Mouse (Mus musculus) midbrain, postnatal 0 days (tissue): ENCODE data around the gene Cadm1. TPM values are rescaled to one million over a fixed set of nuclear protein-coding genes. Genes with fewer than 3 reads are reported as not detected.

ENCODE experiments used
- ATAC-seq: fragments of 200-750 bp; cut with Nextera tagmentation; 2 replicates; pipeline ENCODE4 v1.8.0; 2017; ENCODE audit warnings: moderate number of reproducible peaks, mild to moderate bottlenecking, moderate TSS enrichment, moderate library complexity; ENCODE audit not compliant: low FRiP score
- DNase-seq: peaks from one replicate; pipeline ENCODE4 v3.0.0-alpha.2; 2015; ENCODE audit warnings: low spot score
- H3K27ac ChIP-seq: fragments of 300-500 bp; sonication (generic); 2 replicates; pipeline ENCODE4 v1.5.1; 2014; ENCODE audit warnings: low read depth, mild to moderate bottlenecking, low read length, mixed read lengths
- H3K27me3 ChIP-seq: fragments of 300-500 bp; sonication (generic); 2 replicates; pipeline ENCODE4 v1.6.1; 2014; ENCODE audit warnings: low read length, control low read depth, mixed read lengths; ENCODE audit not compliant: insufficient read depth
- H3K36me3 ChIP-seq: fragments of 300-500 bp; sonication (generic); 2 replicates; pipeline ENCODE4 v1.6.1; 2014; ENCODE audit warnings: low read length, control low read depth, mixed read lengths; ENCODE audit not compliant: insufficient read depth
- H3K4me1 ChIP-seq: fragments of 300-500 bp; sonication (generic); 2 replicates; pipeline ENCODE4 v1.6.1; 2014; ENCODE audit warnings: mild to moderate bottlenecking, control low read depth, antibody characterized with exemption, low read length, mixed read lengths; ENCODE audit not compliant: insufficient read depth
- H3K4me2 ChIP-seq: fragments of 300-500 bp; sonication (generic); 2 replicates; pipeline ENCODE4 v1.6.1; 2014; ENCODE audit warnings: low read depth, mild to moderate bottlenecking, low read length, mixed read lengths; ENCODE audit not compliant: poor library complexity, severe bottlenecking
- H3K4me3 ChIP-seq: fragments of 300-500 bp; sonication (generic); 2 replicates; pipeline ENCODE4 v1.5.1; 2014; ENCODE audit warnings: low read depth, mild to moderate bottlenecking, low read length, moderate library complexity
- H3K9ac ChIP-seq: fragments of 300-500 bp; sonication (generic); replicated peaks from 2 replicates; pipeline ENCODE4 v1.6.1; 2014; ENCODE audit warnings: mild to moderate bottlenecking, low read length, moderate library complexity, mixed read lengths; ENCODE audit not compliant: poor library complexity, severe bottlenecking
- H3K9me3 ChIP-seq: fragments of 300-500 bp; sonication (generic); 2 replicates; pipeline ENCODE4 v1.6.1; 2016; ENCODE audit warnings: low read length, control low read depth
- CTCF ChIP-seq: IDR thresholded peaks from 2 replicates; pipeline ENCODE4 v1.5.1; 2016; ENCODE audit warnings: antibody characterized with exemption, mild to moderate bottlenecking
- WGBS: fragments of 180-500 bp; shearing (Covaris S2); extraction: QIAGEN DNeasy Blood & Tissue Kit; methylation state at CpG from one replicate; pipeline ENCODE4 v1.1.7; 2014; 5-methylcytosine and 5-hydroxymethylcytosine counted together
- polyA plus RNA-seq: library from polyadenylated mRNA; unstranded; fragments of >200 nt; fragmentation: Nextera tagmentation; extraction: Ambion mirVana; gene quantifications from 2 replicates; pipeline ENCODE4 v1.2.1, GENCODE M21; 2015
- total RNA-seq: library from RNA; depleted of rRNA; stranded (reverse); fragments of >200 nt; gene quantifications from 2 replicates; pipeline ENCODE4 v1.2.3, GENCODE M21; 2014

Cadm1 gene
- total and polyA plus RNA-seq, 2 experiments from 2014 or later = 200 to 367 TPM

DNA sequence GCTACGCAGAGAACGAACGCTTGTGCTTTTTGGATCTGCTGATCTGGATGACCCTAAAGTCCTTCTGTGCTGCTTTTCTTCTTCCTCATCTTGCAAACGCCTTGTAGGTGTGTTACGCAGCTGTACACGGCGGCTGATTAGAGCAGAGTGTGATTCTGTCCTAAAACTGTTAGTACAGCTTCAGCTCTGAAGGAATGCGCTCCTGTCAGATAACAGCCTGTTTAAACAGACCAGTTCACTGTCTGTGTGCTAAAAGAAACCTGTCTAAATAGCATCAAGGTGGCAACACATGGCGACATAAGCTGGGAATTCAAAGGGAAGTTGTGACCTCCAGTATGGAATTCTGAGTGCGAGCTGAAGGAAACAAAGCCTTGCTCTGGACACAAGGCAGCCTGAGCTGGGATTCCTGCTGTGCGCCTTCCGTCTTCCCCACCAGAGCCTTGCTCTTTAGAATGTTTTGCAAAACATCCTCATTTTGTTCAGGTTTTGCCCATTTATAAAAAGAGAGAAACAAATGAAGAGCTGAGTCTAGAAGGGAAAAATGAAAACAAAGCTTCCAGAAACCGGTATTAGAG, 273.6 kb downstream of the Cadm1 start:
- Histone ChIP-seq H3K9me3 (no peaks in the 10 kb centered on the region), H3K4me2 (no peak overlapping the region), H3K4me1 (no peaks in the 10 kb centered on the region), H3K27ac (no peak overlapping the region), H3K36me3 (peaks cover 10% of the 10 kb centered on the region), H3K9ac (no peak overlapping the region), H3K27me3 (no peaks in the 10 kb centered on the region), H3K4me3 (no peak overlapping the region)
- DNase-seq (no peak), ATAC-seq (no peak)
- 34% methylated on average over 13 of the region's 13 CpGs for WGBS
- TF ChIP-seq CTCF = no peak

DNA sequence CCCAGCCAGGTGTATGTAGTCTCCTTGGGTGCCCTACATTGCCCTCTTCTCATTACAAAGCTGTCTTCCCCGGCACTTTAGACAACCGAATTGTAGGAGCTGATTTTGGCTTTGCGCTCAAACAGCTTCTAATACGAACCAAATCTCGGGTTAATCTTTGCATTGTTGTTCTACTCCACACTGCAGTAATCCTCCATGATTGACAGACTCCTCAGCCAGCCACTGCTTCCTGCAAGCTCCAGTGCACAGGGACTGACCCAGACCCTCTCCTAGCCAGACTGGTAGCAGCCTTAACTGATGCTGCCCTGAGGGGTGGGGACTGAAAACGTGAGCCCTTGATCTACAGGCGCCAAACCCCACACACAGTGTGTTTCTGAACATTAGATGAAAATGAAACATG, 275.7 kb downstream of the Cadm1 start:
- Histone ChIP-seq H3K4me2 (no peak overlapping the region), H3K27me3 (no peaks in the 10 kb centered on the region), H3K9me3 (no peaks in the 10 kb centered on the region), H3K36me3 (no peaks in the 10 kb centered on the region; the same call in 1 of the 2 replicates), H3K9ac (no peak overlapping the region), H3K4me3 (no peak overlapping the region), H3K4me1 (no peaks in the 10 kb centered on the region), H3K27ac (no peak overlapping the region)
- ATAC-seq (no peak), DNase-seq (no peak)
- TF ChIP-seq CTCF = no peak
- WGBS = 30% methylated on average over 7 of the region's 7 CpGs

DNA sequence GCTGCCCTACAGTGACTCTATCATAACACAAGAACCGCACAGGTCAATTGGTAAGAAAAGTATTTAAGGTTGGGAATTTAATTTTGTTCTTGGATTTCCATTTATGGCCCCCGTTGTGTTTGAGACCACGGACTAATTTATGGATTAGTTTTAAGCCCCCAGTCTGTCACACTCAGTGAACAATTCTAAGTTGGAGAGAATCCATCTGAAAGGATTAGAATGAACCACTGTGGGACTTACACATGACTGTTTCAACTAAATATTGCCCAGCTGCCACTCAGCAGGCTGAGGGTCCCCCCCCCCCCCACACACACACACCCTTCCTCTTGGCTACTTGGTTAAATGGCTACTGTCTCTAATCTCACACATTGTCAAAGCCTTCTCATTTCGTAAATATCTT, 295.7 kb downstream of the Cadm1 start:
- no peak for TF ChIP-seq CTCF
- Histone ChIP-seq H3K27ac (no peak overlapping the region), H3K4me1 (no peaks in the 10 kb centered on the region; the same call in 1 of the 2 replicates), H3K9me3 (no peaks in the 10 kb centered on the region), H3K27me3 (no peaks in the 10 kb centered on the region), H3K4me2 (no peak overlapping the region), H3K9ac (no peak overlapping the region), H3K4me3 (no peak overlapping the region), H3K36me3 (0 out of 2 replicates have a peak, but pooled peaks cover 4% of the 10 kb centered on the region)
- DNase-seq (peak; percentile 60), ATAC-seq (no peak)
- WGBS = 47% methylated on average over 4 of the region's 4 CpGs

DNA sequence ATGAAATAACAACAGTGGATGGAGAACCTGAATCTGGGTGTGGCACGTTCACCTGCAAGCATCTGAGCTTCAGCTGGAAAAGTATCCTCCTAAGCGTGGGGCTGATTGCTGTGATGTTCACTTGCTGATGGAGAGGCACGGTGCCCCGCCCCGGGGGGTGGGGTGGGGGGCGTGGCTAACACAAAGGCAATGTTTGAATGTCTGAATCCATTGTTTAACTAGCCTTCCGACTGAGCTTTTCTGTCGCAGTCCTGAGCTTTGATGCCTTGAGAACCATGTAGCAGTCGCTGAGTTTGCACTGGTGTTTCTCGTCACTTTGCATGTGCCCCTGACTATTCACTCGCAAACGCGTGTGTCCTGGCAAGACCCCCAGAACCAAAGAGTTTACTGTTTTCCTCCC, 298.8 kb downstream of the Cadm1 start:
- no peak overlapping the region for H3K4me3 ChIP-seq
- no peaks in the 10 kb centered on the region for H3K27me3 ChIP-seq

DNA sequence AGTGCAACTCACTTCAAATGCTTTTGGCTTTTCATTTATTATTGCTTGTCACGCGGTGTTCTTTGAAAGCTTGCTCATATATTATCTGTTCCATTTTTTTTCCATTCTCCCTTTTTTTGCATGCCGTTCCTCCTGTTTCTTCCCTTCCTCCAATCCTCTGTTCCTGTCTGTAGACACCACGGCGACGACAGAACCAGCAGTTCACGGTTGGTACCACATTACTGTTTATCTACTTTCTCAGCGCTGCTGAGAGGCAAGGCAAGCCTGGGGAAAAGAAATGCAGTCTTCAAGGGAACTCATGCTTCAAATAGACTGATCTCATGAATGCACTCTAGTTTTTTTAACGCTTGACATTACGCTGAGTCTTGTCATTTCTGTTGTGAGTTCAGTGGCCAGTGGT, 299.2 kb downstream of the Cadm1 start:
- H3K9ac ChIP-seq = no peak overlapping the region
- no peak for DNase-seq
- H3K4me2 ChIP-seq = peak overlapping the region; percentile 7; the same call in 1 of the 2 replicates
- no peaks in the 10 kb centered on the region for H3K27me3 ChIP-seq
- 0 out of 2 replicates have a peak, but pooled peaks cover 4% of the 10 kb centered on the region for H3K36me3 ChIP-seq
- ATAC-seq = no peak
- H3K4me3 ChIP-seq = no peak overlapping the region
- WGBS = 14% methylated on average over 10 of the region's 10 CpGs
- H3K27ac ChIP-seq = no peak overlapping the region
- no peak for TF ChIP-seq CTCF
- H3K9me3 ChIP-seq = no peaks in the 10 kb centered on the region
- H3K4me1 ChIP-seq = no peaks in the 10 kb centered on the region; the same call in 1 of the 2 replicates

More for the DNA sequence above, 298.8 kb downstream of the Cadm1 start:
- no peak for DNase-seq
- H3K36me3 ChIP-seq = 0 out of 2 replicates have a peak, but pooled peaks cover 4% of the 10 kb centered on the region
- peak overlapping the region; percentile 7; the same call in 1 of the 2 replicates for H3K4me2 ChIP-seq
- no peaks in the 10 kb centered on the region; the same call in 1 of the 2 replicates for H3K4me1 ChIP-seq
- no peak overlapping the region for H3K27ac ChIP-seq
- H3K9me3 ChIP-seq = no peaks in the 10 kb centered on the region
- no peak for ATAC-seq
- no peak overlapping the region for H3K9ac ChIP-seq
- TF ChIP-seq CTCF = no peak
- WGBS = 8% methylated on average over 13 of the region's 13 CpGs

DNA sequence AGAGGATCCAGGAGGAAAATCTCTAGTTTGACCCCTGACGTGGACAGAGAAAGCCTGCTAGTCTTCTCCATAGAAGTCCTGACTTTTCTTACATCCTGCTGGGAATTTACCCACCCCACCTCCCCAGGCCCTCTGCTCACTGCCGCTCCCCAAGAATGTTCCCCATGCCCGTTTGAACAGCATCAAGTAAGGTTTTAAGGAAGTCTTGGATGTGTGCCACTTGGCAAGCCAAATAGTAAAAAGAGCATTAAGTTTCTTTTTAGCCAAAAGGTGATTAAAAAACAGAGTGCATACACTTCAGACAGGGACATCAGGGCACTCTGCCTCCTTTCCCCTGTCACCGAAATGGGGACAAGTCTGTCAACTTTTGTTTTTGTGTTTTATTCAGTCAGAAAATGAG, 299.9 kb downstream of the Cadm1 start:
- Histone ChIP-seq H3K27ac (no peak overlapping the region), H3K36me3 (0 out of 2 replicates have a peak, but pooled peaks cover 4% of the 10 kb centered on the region), H3K9me3 (no peaks in the 10 kb centered on the region), H3K4me2 (no peak overlapping the region), H3K9ac (no peak overlapping the region), H3K4me3 (no peak overlapping the region), H3K27me3 (no peaks in the 10 kb centered on the region), H3K4me1 (no peaks in the 10 kb centered on the region; the same call in 1 of the 2 replicates)
- TF ChIP-seq CTCF = no peak
- no peak for DNase-seq
- 47% methylated on average over 4 of the region's 4 CpGs for WGBS
- no peak for ATAC-seq
